Mouse (Mus musculus): Measurements from ENCODE around the gene Smpdl3b.
A peak's percentile ranks its signal among the peaks of the same experiment; 100 is the strongest.
"Not testable (repeated sequence)": the region's sequence is repeated elsewhere in the genome, so short reads cannot be mapped to it uniquely, and the experiment has no call there.

The Smpdl3b gene

GRCm38 (mm10) chr4:132780288-132780687 is 23.2 kb upstream of the Smpdl3b start:
- no peak for DNase-seq (ENCODE audit: low spot score in 2 of 2)

- peak in 1 of 2 experiments; percentile 62 for DNase-seq (ENCODE audit: low spot score in 2 of 2)
These were observed 21.6 kb upstream of the Smpdl3b start for GRCm38 (mm10) chr4:132778562-132779201.

GRCm38 (mm10) chr4:132776764-132777163 is 19.7 kb upstream of the Smpdl3b start:
- peak; percentile 78 to 90 for DNase-seq (ENCODE audit: low spot score in 2 of 2)

- DNase-seq (ENCODE audit: low spot score in 2 of 2), result no peak
These were observed 17.9 kb upstream of the Smpdl3b start for GRCm38 (mm10) chr4:132774905-132775304.

GRCm38 (mm10) chr4:132771776-132772175 is 14.7 kb upstream of the Smpdl3b start:
- no peak for DNase-seq (ENCODE audit: low spot score in 2 of 2)

GRCm38 (mm10) chr4:132767914-132768876 is 11.1 kb upstream of the Smpdl3b start, which contains the start of gene Rpa2:
TSS of gene Rpa2 (plus strand) at chr4:132768332.
- DNase-seq (ENCODE audit: low spot score in 2 of 2), result peak; percentile 98

- not testable (repeated sequence) for DNase-seq (ENCODE audit: low spot score in 2 of 2)
These were observed 6.1 kb upstream of the Smpdl3b start for GRCm38 (mm10) chr4:132763125-132763524.

GRCm38 (mm10) chr4:132762602-132763001 is 5.5 kb upstream of the Smpdl3b start:
- DNase-seq (ENCODE audit: low spot score in 2 of 2), result no peak

- no peak for DNase-seq (ENCODE audit: low spot score in 2 of 2)
These were observed 3.2 kb upstream of the Smpdl3b start for GRCm38 (mm10) chr4:132760296-132760695.

- DNase-seq (ENCODE audit: low spot score in 2 of 2), result no peak
These were observed 740 bp upstream of the Smpdl3b start for GRCm38 (mm10) chr4:132757633-132758351.

GRCm38 (mm10) chr4:132752992-132753391 is 4.1 kb downstream of the Smpdl3b start:
- no peak for DNase-seq (ENCODE audit: low spot score in 2 of 2)

GRCm38 (mm10) chr4:132749258-132749982 is 7.6 kb downstream of the Smpdl3b start:
- no peak for DNase-seq (ENCODE audit: low spot score in 2 of 2)

- no peak for DNase-seq (ENCODE audit: low spot score in 2 of 2)
These were observed 8.3 kb downstream of the Smpdl3b start for GRCm38 (mm10) chr4:132748778-132749177.

- DNase-seq (ENCODE audit: low spot score in 2 of 2), result peak; percentile 36 to 71
These were observed 9.3 kb downstream of the Smpdl3b start for GRCm38 (mm10) chr4:132747664-132748259.

- no peak for DNase-seq (ENCODE audit: low spot score in 2 of 2)
These were observed 10.0 kb downstream of the Smpdl3b start for GRCm38 (mm10) chr4:132746911-132747517.

- DNase-seq (ENCODE audit: low spot score in 2 of 2), result no peak
These were observed 12.8 kb downstream of the Smpdl3b start for GRCm38 (mm10) chr4:132743992-132744911.

GRCm38 (mm10) chr4:132741491-132741890 is 15.6 kb downstream of the Smpdl3b start:
- DNase-seq (ENCODE audit: low spot score in 2 of 2), result no peak

- not testable (repeated sequence) for DNase-seq (ENCODE audit: low spot score in 2 of 2)
These were observed 19.9 kb downstream of the Smpdl3b start for GRCm38 (mm10) chr4:132737154-132737553.

- no peak for DNase-seq (ENCODE audit: low spot score in 2 of 2)
These were observed 21.2 kb downstream of the Smpdl3b start for GRCm38 (mm10) chr4:132735894-132736293.

Data from spleen, postnatal 4 days (tissue).